Mouse (Mus musculus): ENCODE results near the gene Rgcc. TPM values are rescaled to one million over a fixed set of nuclear protein-coding genes. Genes with fewer than 3 reads are reported as not detected.

Rgcc gene
- total RNA-seq, 2 experiments from 2014 or later, result 51.6 to 57.6 TPM

GRCm38 (mm10) chr14:79255786-79256185 is 45.7 kb downstream of the Rgcc start:
- intact Hi-C loops (cut with DNase I), result no loop called here

GRCm38 (mm10) chr14:79251727-79252285 is 49.6 kb downstream of the Rgcc start:
- no peak for DNase-seq
- intact Hi-C loops (cut with DNase I), result no loop called here

More at GRCm38 (mm10) chr14:79255786-79256185, 45.7 kb downstream of the Rgcc start:
- DNase-seq, result no peak

- intact Hi-C loops (cut with DNase I), result no loop called here
- no peak for DNase-seq
Observed at GRCm38 (mm10) chr14:79244571-79244970, 56.9 kb downstream of the Rgcc start.

- intact Hi-C loops (cut with DNase I), result no loop called here
- no peak for DNase-seq
Observed at GRCm38 (mm10) chr14:79243038-79243883, 58.2 kb downstream of the Rgcc start.

- intact Hi-C loops (cut with DNase I), result no loop called here
- no peak for DNase-seq
Observed at GRCm38 (mm10) chr14:79242386-79242720, 59.1 kb downstream of the Rgcc start.

GRCm38 (mm10) chr14:79241656-79242385 is 59.6 kb downstream of the Rgcc start:
- no peak for DNase-seq
- intact Hi-C loops (cut with DNase I), result no loop called here

GRCm38 (mm10) chr14:79241057-79241570 is 60.3 kb downstream of the Rgcc start:
- intact Hi-C loops (cut with DNase I), result no loop called here
- no peak for DNase-seq

- DNase-seq, result no peak
- intact Hi-C loops (cut with DNase I), result no loop called here
Observed at GRCm38 (mm10) chr14:79239402-79239801, 62.0 kb downstream of the Rgcc start.

Other genes starting within 250 kb of the Rgcc start
- not detected for gene Zfp957, start 54.3 kb downstream of the Rgcc start, total RNA-seq (2021)
- 10 to 100 TPM; 12.2 to 18.1 TPM for gene Naa16, start 89.1 kb upstream of the Rgcc start, total RNA-seq (2021)
- 1 to 10 TPM; 5.0 to 6.1 TPM for gene Mtrf1, start 96.1 kb upstream of the Rgcc start, total RNA-seq (2021)
- 10 to 100 TPM; 12.4 to 13.1 TPM for gene Kbtbd7, start 124.9 kb upstream of the Rgcc start, total RNA-seq (2021)
- under 1 TPM; 0.37 to 0.62 TPM for gene Kbtbd6, start 150.2 kb upstream of the Rgcc start, total RNA-seq (2021)
- gene Elf1, start 179.5 kb upstream of the Rgcc start, total RNA-seq (2021), result 10 to 100 TPM; 21.3 to 23.3 TPM
- gene Wbp4, start 179.9 kb upstream of the Rgcc start, total RNA-seq (2021), result 10 to 100 TPM; 22.8 to 24.8 TPM